Mouse (Mus musculus) frontal cortex, adult (tissue): ENCODE results near the gene Gm20897.
"Not testable (repeated sequence)": the region's sequence is repeated elsewhere in the genome, so short reads cannot be mapped to it uniquely, and the experiment has no call there.

ENCODE experiments used
- ATAC-seq: cut with Nextera tagmentation; 2 replicates; pipeline ENCODE4 v1.9.2; 2017; ENCODE audit warnings: mild to moderate bottlenecking, moderate library complexity, mixed read lengths; ENCODE audit not compliant: low TSS enrichment

The Gm20897 gene

GRCm38 (mm10) chrY:38502138-38502537 is at the start of gene Gm20897:
Gene Gm20897, minus strand, starts transcription at chrY:38502238.
- ATAC-seq: not testable (repeated sequence)
